Mouse (Mus musculus) midbrain, embryonic 11.5 days (tissue): ENCODE measurements around the gene Dmwd. TPM values are rescaled to one million over a fixed set of nuclear protein-coding genes. Genes with fewer than 3 reads are reported as not detected.

ENCODE experiments used
- ATAC-seq: fragments of 200-750 bp; cut with Nextera tagmentation; 2 replicates; pipeline ENCODE4 v1.8.0; 2017; ENCODE audit warnings: moderate TSS enrichment, moderate library complexity; ENCODE audit not compliant: low FRiP score
- DNase-seq: peaks from one replicate; pipeline ENCODE4 v3.0.0; 2015; ENCODE audit warnings: low spot score; ENCODE audit errors: missing footprints
- H3K27ac ChIP-seq: fragments of 300-500 bp; sonication (generic); 2 replicates; pipeline ENCODE4 v1.5.1; 2014; ENCODE audit warnings: low read depth, low read length
- H3K27me3 ChIP-seq: fragments of 300-500 bp; sonication (generic); 2 replicates; pipeline ENCODE4 v1.6.1; 2014; ENCODE audit warnings: mild to moderate bottlenecking, low read length, moderate library complexity, mixed read lengths; ENCODE audit not compliant: control insufficient read depth, insufficient read depth
- H3K36me3 ChIP-seq: fragments of 300-500 bp; sonication (generic); 2 replicates; pipeline ENCODE4 v1.6.1; 2014; ENCODE audit warnings: mild to moderate bottlenecking, low read length, moderate library complexity, mixed read lengths; ENCODE audit not compliant: control insufficient read depth, insufficient read depth
- H3K4me1 ChIP-seq: fragments of 300-500 bp; sonication (generic); 2 replicates; pipeline ENCODE4 v1.6.1; 2014; ENCODE audit warnings: low read length; ENCODE audit not compliant: control insufficient read depth, insufficient read depth
- H3K4me2 ChIP-seq: fragments of 300-500 bp; sonication (generic); 2 replicates; pipeline ENCODE4 v1.6.1; 2014; ENCODE audit warnings: mild to moderate bottlenecking, moderate library complexity
- H3K4me3 ChIP-seq: fragments of 300-500 bp; sonication (generic); 2 replicates; pipeline ENCODE4 v1.5.1; 2014; ENCODE audit warnings: low read depth, low read length
- H3K9ac ChIP-seq: fragments of 300-500 bp; sonication (generic); 2 replicates; pipeline ENCODE4 v1.6.1; 2014; ENCODE audit warnings: low read length
- H3K9me3 ChIP-seq: fragments of 300-500 bp; sonication (generic); 2 replicates; pipeline ENCODE4 v1.6.1; 2016; ENCODE audit warnings: low read length; ENCODE audit not compliant: control insufficient read depth
- WGBS: fragments of 180-500 bp; shearing (Covaris S2); extraction: QIAGEN DNeasy Blood & Tissue Kit; methylation state at CpG from one replicate; pipeline ENCODE4 v1.1.7; 2014; 5-methylcytosine and 5-hydroxymethylcytosine counted together
- microRNA-seq: library from miRNA; unstranded; fragments of <30 nt; microRNA quantifications from one replicate; pipeline ENCODE4, GENCODE M21; 2017
- polyA plus RNA-seq: library from polyadenylated mRNA; unstranded; fragments of >200 nt; fragmentation: Nextera tagmentation; extraction: Ambion mirVana; gene quantifications from 2 replicates; pipeline ENCODE4 v1.2.1, GENCODE M21; 2014

Gene Dmwd
- polyA plus RNA-seq, 1 experiment from 2014 or later, result 16.9 TPM

- DNase-seq (no peak), ATAC-seq (no peak)
- Histone ChIP-seq H3K9ac (peak overlapping the region; percentile 43; the same call in 1 of the 2 replicates), H3K36me3 (peaks cover 3% of the 10 kb centered on the region; the same call in 1 of the 2 replicates), H3K4me3 (no peak overlapping the region), H3K9me3 (no peaks in the 10 kb centered on the region), H3K27ac (peak overlapping the region; percentile 68; the same call in 1 of the 2 replicates), H3K4me2 (peak overlapping the region; percentile 55), H3K27me3 (no peaks in the 10 kb centered on the region), H3K4me1 (peaks cover 4% of the 10 kb centered on the region; the same call in 1 of the 2 replicates)
- 34% methylated on average over 4 of the region's 4 CpGs for WGBS
Measured at GRCm38 (mm10) chr7:19130657-19131056, 54.6 kb downstream of the Dmwd start.

DNA sequence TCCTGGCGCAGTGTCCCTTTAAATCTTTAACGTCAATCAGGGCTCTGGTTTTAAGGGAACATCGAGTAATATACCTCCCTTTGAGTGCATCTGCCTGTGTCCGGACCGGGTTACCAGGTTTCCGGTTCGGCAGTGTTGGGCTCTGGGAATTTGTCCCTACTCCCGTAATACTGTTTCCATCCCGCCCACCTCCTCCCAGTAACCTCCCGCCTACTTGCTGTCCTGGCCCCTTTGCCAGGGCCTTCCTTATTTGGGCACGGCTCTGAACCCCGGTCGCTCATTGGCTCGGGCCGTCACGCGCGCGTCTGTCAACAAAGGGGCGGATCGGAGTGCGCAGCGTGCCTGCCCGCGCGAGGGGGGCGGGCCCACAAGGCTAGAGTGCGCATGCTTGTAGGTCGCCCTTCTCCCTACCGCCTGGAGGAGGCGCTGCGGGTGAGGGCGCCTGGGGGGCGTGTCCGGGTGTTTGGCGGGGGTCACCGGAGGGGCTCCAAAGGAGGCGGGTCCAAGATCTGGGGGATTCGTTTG lies 55.4 kb downstream of the Dmwd start:
- ATAC-seq (peak; percentile 99), DNase-seq (peak; percentile 99)
- WGBS, result under 1% methylated on average over 39 of the region's 39 CpGs
- Histone ChIP-seq H3K9me3 (no peaks in the 10 kb centered on the region), H3K27ac (peak overlapping the region; percentile 68), H3K9ac (peak overlapping the region; percentile 43; the same call in 1 of the 2 replicates), H3K27me3 (no peaks in the 10 kb centered on the region), H3K4me1 (peaks cover 4% of the 10 kb centered on the region; the same call in 1 of the 2 replicates), H3K4me3 (peak overlapping the region; percentile 21), H3K4me2 (peak overlapping the region; percentile 55), H3K36me3 (peaks cover 5% of the 10 kb centered on the region; the same call in 1 of the 2 replicates)

Small RNAs within 50 kb of the gene (microRNA-seq; reads per million reads assigned to microRNA genes)
- gene Mir3100, result not detected

Other genes starting within 250 kb of the Dmwd start
- gene Mill2, start 236.3 kb upstream of the Dmwd start, polyA plus RNA-seq, result 0.15 and 0.20 TPM in 2 replicates
- gene Pglyrp1, start 204.9 kb upstream of the Dmwd start, polyA plus RNA-seq, result 2.3 and 2.7 TPM in 2 replicates
- 23.0 and 28.3 TPM in 2 replicates for gene Ccdc61, start 165.8 kb upstream of the Dmwd start, polyA plus RNA-seq
- gene Nova2, start 150.3 kb upstream of the Dmwd start, polyA plus RNA-seq, result 9.1 and 9.8 TPM in 2 replicates
- gene Nanos2, start 88.8 kb upstream of the Dmwd start, polyA plus RNA-seq, result 0.10 TPM in 2 replicates
- gene Mypop, start 85.0 kb upstream of the Dmwd start, polyA plus RNA-seq, result 3.7 and 4.0 TPM in 2 replicates
- gene Irf2bp1, start 72.2 kb upstream of the Dmwd start, polyA plus RNA-seq, result 24.1 and 26.5 TPM in 2 replicates
- not detected in 2 replicates for gene Foxa3, start 52.7 kb upstream of the Dmwd start, polyA plus RNA-seq
- 30.9 and 33.3 TPM in 2 replicates for gene Sympk, start 51.9 kb upstream of the Dmwd start, polyA plus RNA-seq
- gene Rsph6a, start 21.5 kb upstream of the Dmwd start, polyA plus RNA-seq, result not detected in 2 replicates
- 7.0 and 7.3 TPM in 2 replicates for gene Dmpk, start 7.6 kb downstream of the Dmwd start, polyA plus RNA-seq
- 7.0 and 8.8 TPM in 2 replicates for gene Six5, start 18.4 kb downstream of the Dmwd start, polyA plus RNA-seq
- 0.46 and 0.58 TPM in 2 replicates for gene Gm4969, start 42.1 kb downstream of the Dmwd start, polyA plus RNA-seq
- gene Fbxo46, start 43.6 kb downstream of the Dmwd start, polyA plus RNA-seq, result 9.4 and 9.5 TPM in 2 replicates
- 10.7 and 11.4 TPM in 2 replicates for gene Qpctl, start 73.1 kb downstream of the Dmwd start, polyA plus RNA-seq
- gene Snrpd2, start 73.5 kb downstream of the Dmwd start, polyA plus RNA-seq, result 156 and 160 TPM in 2 replicates
- 0.58 and 0.75 TPM in 2 replicates for gene Gipr, start 89.9 kb downstream of the Dmwd start, polyA plus RNA-seq
- 1.5 and 1.9 TPM in 2 replicates for gene Eml2, start 100.2 kb downstream of the Dmwd start, polyA plus RNA-seq
- gene Gpr4, start 136.3 kb downstream of the Dmwd start, polyA plus RNA-seq, result 1.5 and 1.7 TPM in 2 replicates
- gene Opa3, start 152.1 kb downstream of the Dmwd start, polyA plus RNA-seq, result 42.4 and 44.0 TPM in 2 replicates
- 46.0 and 46.9 TPM in 2 replicates for gene Vasp, start 195.6 kb downstream of the Dmwd start, polyA plus RNA-seq
- 0.18 and 0.50 TPM in 2 replicates for gene Ppm1n, start 203.8 kb downstream of the Dmwd start, polyA plus RNA-seq
- gene Rtn2, start 206.4 kb downstream of the Dmwd start, polyA plus RNA-seq, result 48.5 and 53.2 TPM in 2 replicates
- 0.04 TPM in 1 of 2 replicates, not detected in the other for gene Fosb, start 233.8 kb downstream of the Dmwd start, polyA plus RNA-seq